Mouse (Mus musculus): ENCODE results near the gene Colgalt1. TPM values are rescaled to one million over a fixed set of nuclear protein-coding genes. Genes with fewer than 3 reads are reported as not detected.
A peak's percentile ranks its signal among the peaks of the same experiment; 100 is the strongest.

The Colgalt1 gene
- total RNA-seq, 1 experiment from 2014 or later: 60.0 TPM

DNA sequence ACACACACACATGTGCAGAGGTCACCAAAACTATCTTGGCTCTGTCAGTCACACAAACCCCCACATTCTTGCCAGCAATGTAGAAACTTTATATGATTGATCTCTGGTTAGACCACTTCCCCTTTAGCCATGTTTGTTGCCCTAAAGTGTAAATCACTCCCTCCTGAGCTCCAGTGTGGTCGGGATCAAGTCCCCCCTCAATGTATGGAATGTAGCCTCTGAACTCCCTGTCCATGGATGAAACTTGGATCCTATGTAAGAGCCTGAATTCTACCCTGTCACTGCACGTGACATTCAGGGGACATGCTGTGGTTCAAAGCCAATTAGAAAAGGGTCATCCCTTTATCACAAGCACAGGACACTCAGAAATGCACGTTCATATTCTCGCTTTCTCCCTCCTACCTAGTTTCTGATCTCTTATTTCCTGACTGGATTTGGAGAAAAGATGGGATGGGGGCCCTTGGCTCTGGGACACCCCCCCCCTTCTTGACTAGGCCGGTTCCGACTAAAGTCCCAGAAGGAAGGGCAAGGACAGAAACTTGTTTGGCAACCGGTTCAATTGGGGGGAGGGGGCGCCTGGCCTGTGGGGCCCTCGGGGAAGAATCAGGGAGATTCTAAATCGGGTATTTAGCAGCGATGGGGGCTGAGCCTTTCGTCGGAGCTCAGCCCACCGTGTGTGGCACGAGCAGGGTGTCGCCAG is 17.7 kb downstream of the Colgalt1 start:
- peak; percentile 52 for DNase-seq

DNA sequence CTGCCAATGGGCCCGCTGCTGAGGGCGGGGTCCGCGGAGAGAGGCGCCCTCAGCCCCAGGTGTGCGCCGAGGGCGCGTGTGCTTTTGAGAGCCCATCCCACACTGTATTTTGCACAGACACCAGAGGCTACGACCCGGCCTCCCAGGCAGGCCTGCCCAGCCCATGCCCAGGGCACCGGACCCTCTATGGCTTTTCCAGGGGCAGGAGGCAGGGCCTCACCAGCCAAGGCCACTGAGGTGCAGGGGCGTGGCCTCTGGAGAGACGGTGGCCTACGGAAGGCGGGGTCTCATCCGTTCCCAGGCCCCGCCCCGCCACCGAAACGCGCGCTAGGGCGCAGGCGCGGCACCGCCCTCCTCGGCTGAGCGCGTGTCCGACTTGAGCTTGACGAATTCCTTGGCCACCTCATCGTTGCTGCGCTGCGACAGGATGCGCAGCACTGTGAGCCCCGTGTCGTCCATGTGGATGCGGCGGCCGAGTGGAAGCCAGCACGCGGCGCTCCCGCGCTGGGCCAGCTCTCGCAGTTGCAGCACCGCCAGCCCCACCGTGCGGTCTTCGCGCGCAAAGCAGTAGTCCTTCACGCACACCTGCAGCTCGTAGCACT is 18.4 kb downstream of the Colgalt1 start:
- peak; percentile 98 for DNase-seq

GRCm38 (mm10) chr8:71629781-71630212 is 19.0 kb downstream of the Colgalt1 start:
- DNase-seq: peak; percentile 67

DNA sequence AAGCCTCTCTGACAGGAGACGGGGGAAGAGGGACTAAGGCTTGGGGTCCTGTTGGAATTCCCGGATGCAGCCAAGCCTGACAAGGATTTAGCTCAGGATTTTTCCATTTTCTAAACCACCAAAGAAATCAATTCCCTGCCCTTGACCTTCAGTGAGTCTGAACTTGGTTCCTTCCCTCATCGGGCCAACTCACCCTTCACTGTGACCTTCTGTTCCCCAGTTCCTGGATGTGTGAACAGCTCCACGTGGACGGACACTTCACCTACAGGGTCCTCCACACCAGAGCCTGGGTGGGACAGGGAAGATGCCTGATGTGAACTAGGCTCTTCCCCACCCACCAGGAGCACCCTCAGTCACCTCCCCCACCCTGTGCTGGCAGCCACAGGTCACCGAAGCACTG is 20.0 kb downstream of the Colgalt1 start:
- no peak for DNase-seq

- no peak for DNase-seq
These were observed 21.1 kb downstream of the Colgalt1 start for GRCm38 (mm10) chr8:71631897-71632296.

- DNase-seq: peak; percentile 88
These were observed 22.4 kb downstream of the Colgalt1 start for GRCm38 (mm10) chr8:71633164-71633563.

DNA sequence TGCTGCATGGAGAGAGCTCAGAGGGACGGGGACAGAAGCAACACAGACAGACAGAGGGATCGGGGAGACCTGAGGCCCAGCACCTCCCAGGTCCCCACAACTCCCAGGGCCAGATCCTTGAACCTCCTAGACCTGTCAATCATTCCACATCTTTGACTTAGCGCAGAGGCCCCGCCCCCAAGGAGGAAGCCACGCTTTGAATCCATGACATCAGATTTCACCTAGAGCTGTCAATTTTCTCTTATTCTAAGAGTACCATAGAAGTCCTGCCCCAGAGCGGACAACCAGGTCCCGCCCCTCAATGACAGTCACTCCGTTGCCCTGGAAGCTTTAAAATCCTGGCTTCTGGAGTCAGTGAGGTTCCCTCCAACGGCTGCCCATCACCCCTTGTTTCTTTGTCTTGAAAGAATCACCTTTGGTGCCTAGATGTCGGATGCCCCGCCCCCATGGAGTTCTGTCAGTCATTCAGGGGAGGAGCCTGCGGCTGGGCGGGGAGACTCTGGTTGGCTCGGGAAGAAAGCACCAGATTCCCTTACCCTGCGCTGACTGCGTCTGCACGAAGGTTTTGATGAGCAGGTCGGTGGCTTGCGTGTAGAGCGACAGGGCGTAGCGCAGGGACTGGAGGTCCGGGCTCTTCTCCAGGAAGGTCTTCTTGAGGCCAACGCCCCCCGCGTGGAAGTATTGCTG is 23.3 kb downstream of the Colgalt1 start:
- peak; percentile 83 for DNase-seq

DNA sequence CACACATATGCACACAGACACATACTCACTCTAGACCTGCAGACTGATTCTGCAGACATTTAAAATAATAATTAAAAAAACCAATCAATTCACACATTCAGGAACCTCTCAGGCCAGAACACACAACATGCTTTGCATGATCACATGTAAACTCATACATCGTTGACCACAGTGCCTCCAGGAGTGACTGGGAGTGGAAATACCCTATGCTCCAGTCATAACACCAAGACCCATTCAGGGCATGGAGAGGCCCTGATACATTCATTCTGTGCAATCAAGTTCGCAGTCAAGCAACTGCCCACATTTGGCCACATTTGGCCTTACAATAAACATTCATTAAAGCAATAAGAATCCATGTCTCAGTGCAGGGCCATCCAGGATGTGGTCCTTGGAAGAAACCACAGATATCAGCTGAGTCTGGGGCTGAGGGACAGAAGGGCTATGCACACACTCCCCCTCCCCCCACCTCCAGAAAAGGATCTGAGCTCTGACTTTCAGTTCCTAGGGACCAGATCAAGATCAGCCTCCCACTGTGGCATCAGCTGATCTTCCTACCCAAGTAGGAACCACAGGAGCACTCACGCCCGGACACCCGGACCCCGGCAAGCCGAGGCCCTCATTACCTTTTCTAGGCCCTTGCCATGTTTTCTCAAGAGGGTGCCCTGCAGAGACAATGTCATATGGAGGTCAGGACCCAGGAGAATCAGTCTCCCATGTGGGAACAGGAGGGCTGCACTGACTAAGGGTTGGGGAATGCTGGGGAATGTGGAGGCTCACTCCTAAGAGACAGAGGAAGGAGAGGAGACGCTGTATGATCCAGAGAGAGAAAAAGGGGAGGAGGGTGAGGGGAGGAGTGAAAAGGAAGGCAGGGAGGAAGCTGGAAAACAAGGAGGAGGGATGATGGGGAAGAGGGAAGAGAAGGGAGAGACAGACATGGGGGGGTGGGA is 26.6 kb downstream of the Colgalt1 start:
- no peak for DNase-seq

DNA sequence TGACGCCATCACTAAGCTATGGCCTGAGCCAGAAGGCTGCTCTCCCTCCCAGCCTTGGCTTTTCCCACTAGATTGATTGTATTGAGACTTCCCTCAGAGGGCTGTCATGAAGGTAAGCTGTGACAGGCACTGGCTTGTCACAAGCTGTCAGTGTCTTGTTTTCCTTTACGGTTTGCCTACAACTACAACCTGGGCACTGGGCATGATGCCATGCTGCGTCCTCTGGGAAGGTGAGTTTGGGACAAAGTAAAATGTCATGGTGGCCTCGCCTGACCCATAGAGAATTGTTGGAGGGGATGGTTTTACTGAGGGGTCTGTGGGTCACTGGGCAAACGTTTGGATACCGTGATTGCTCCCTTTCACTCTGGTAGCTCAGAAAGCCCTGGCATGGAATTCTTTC is 27.5 kb downstream of the Colgalt1 start:
- DNase-seq: no peak

- DNase-seq: no peak
These were observed 28.5 kb downstream of the Colgalt1 start for GRCm38 (mm10) chr8:71639318-71639717.

DNA sequence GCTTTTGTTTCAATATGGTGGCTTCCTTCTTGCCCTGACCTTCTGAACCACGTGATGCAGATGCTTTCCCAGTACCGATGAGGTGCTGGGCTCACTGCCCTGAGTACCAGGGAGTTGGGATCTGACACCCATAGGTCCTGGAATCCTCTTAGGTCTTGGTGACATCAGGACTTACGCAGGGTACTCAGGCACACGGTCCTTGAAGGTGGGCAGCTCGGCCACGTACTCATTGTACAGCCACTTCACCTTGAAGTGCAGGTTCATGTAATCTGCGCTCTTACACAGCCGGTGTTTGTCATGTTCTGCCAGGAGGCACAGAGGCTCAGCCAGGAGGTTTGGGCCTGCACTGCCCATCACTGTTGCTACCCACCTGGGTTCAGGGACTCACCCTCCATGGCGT is 34.7 kb downstream of the Colgalt1 start:
- DNase-seq: no peak

DNA sequence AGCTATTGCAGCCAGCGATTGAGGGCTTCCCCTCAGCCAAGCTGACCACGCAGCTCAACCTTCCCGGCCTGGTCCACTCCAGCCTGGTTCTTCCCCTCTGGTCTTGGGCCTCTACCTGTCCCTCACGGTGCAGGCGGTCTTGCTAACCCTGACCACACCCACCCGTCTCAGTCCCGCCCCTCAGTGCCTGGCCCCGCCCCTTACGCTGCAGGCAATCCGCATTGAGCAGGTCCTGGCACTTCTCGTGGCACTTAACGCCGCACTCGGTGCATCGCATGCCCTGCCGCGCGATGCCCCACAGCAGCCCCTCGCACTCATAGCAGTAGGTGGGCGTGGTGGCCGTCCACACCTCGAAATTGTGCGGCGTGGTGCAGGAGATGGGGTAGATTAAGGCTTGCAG is 43.8 kb downstream of the Colgalt1 start:
- DNase-seq: peak; percentile 71

DNA sequence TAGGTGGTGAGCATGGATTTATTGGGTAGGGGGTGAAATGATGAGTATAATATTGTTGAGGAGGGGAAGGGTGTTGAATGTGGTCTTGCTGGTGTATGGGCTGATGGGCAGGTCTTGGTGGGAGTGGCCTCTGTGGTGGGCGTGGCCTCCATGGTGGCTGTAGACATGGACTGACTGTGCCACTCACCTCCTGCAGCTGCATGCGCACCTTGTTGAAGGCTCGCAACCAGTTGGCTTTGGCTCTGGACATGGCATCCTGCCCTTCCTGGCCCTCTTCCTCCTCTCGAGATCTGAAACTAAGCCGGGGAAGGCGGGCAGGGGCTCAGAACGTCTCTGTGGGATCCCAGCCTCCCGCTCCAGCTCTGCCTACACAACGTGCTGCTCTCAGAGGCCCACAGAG is 47.0 kb downstream of the Colgalt1 start:
- no peak for DNase-seq

DNA sequence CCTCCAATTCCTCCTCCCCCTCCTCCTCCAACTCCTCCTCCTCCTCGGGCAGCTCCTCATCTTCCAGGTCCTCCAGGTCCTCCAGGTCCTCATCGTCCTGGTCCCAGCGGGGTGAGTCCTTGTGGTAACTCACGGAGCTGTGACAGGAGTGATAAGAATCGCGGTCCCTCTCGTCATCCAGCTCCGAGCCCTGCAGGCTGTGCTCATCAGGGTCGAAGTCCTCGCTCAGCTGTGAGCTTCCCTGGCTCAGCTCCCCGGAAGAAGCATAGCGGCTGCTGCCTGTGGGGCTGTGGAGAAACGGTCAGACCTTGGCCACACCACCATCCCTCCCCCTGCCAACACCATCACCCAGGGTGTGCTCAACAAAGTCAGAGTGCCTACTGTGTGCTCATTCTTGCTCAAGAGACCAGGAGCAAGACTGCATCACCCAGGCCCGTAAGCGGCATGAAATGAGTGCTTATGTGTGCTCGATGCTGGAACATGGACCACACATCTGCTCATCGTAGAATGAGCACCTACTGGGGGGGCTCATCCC is 47.8 kb downstream of the Colgalt1 start:
- peak; percentile 63 for DNase-seq

DNA sequence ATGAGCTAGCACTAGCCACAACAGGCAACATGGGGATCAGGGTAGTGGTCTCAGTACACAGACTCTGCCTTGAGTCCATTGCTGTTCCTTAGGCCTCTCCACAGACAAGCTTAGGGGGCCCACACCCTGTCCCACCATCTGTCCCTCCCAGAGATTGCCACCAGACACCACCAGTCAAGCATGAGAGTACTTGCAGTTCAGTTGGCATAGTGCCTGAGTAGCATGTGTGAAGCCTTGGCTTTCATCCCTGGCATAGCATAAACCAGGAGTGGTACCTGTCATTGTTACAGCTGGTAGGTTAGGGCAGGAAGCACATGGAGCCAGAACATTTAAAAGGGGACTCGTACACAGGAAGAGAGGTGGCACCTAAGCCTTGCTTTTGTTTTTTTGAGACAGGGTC is 49.0 kb downstream of the Colgalt1 start:
- DNase-seq: no peak

DNA sequence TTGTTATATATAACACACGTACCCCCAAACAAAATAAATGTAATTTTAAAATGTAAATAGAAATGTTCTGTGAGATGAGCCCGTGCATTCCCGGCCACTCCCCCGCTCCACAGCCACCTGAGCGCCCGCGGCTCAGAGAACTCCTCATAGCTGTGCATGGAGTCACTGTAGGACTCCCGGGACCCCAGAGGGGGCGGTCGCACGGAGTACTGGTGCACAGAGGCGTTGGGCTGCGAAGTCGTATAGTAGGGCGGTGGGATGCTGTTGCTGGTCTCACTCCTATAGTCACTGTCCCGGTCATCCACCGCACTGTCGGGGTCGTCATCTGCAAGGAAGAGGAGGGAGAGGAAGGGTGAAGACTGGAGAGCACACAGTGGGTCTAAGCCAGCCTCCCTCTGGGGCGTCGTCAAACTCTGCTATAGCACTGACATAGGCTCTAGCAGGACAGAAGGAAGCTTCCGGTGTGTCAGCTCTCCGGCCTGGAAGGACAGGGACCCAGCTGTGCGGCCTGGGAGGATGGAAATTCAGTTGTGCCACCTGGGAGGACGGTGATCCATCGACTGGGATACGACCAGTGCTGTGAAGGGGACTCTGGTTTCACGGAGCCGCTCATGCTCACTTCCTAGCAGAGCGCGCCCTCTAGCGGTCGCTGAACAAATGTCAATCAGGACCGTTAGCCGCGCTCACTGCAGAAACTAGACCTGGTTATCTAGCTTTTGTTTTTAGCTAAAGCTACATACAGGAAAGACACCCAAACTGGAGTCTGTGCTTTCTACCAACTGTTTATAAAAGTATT is 49.7 kb downstream of the Colgalt1 start:
- DNase-seq: peak; percentile 91

- DNase-seq: peak; percentile 89
These were observed 54.7 kb downstream of the Colgalt1 start for GRCm38 (mm10) chr8:71665331-71666130.

DNA sequence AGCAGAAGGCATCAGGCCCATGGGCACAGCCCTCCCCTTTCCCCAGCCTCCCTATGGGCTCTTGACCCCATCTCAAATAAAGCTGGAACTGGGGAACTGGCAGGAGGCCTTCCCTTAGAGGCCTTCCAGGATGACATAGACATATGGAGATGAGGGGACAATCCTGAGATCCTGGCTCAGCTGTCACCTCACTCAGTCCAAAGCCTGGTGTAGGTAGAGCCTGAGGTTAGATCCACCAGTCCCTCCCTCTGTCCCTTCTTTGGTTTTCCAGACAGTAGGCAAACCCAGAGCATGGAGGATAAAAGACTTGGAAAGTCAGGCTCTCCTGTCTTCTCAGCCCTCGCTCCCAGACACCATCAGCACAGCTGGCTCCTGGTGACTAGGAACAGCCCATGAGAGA is 56.1 kb downstream of the Colgalt1 start:
- DNase-seq: no peak

DNA sequence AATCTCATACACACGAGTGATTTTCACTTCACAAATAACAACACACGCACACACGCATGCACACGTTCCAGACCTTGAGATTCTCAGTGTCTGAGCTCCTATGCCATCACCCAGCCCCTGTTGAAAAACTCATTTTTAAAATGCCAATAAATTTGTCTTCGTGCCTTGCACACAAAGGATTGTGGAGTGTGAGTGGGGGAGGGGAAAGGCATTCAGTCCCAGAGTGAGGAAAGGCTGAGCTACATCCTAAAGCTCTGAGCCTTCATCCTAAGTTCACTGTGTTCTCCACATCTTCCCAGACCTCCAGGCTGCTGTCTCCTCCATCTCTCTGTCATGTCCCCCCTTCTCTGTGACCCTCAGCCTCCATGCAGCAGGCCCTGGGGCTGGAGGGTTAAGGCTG is 56.5 kb downstream of the Colgalt1 start:
- no peak for DNase-seq

- peak; percentile 70 for DNase-seq
These were observed 57.6 kb downstream of the Colgalt1 start for GRCm38 (mm10) chr8:71668220-71668975.

Data from adrenal gland, postnatal 14 days (tissue).